Mouse (Mus musculus) liver, embryonic 13.5 days (tissue): ENCODE measurements around the gene Dynlt1c. TPM values are rescaled to one million over a fixed set of nuclear protein-coding genes. Genes with fewer than 3 reads are reported as not detected.
"Not testable (repeated sequence)": the region's sequence is repeated elsewhere in the genome, so short reads cannot be mapped to it uniquely, and the experiment has no call there.

ENCODE experiments used
- ATAC-seq: fragments of 200-750 bp; cut with Nextera tagmentation; 2 replicates; pipeline ENCODE4 v1.8.0; 2017; ENCODE audit warnings: low read depth, mild to moderate bottlenecking, moderate number of reproducible peaks, moderate library complexity
- DNase-seq: peaks from one replicate; pipeline ENCODE4 v3.0.0; 2022
- H3K27ac ChIP-seq: fragments of 300-500 bp; sonication (generic); 2 replicates; pipeline ENCODE4 v1.5.1; 2015; ENCODE audit warnings: moderate library complexity, mild to moderate bottlenecking, inconsistent platforms
- H3K27me3 ChIP-seq: fragments of 300-500 bp; sonication (generic); 2 replicates; pipeline ENCODE4 v1.6.1; 2015; ENCODE audit warnings: mild to moderate bottlenecking, inconsistent platforms
- H3K36me3 ChIP-seq: fragments of 300-500 bp; sonication (generic); 2 replicates; pipeline ENCODE4 v1.6.1; 2015; ENCODE audit warnings: mild to moderate bottlenecking, inconsistent platforms
- H3K4me1 ChIP-seq: fragments of 300-500 bp; sonication (generic); replicated peaks from 2 replicates; pipeline ENCODE4 v1.6.1; 2015; ENCODE audit warnings: inconsistent platforms
- H3K4me2 ChIP-seq: fragments of 300-500 bp; sonication (generic); 2 replicates; pipeline ENCODE4 v1.6.1; 2015; ENCODE audit warnings: inconsistent platforms, mild to moderate bottlenecking, moderate library complexity
- H3K4me3 ChIP-seq: fragments of 300-500 bp; sonication (generic); replicated peaks from 2 replicates; pipeline ENCODE4 v1.5.1; 2015; ENCODE audit warnings: mild to moderate bottlenecking, inconsistent platforms
- H3K9ac ChIP-seq: fragments of 300-500 bp; sonication (generic); 2 replicates; pipeline ENCODE4 v1.6.1; 2015; ENCODE audit warnings: mild to moderate bottlenecking, inconsistent platforms
- H3K9me3 ChIP-seq: fragments of 300-500 bp; sonication (generic); replicated peaks from 2 replicates; pipeline ENCODE4 v1.6.1; 2016; ENCODE audit warnings: inconsistent platforms
- WGBS: fragments of 180-500 bp; shearing (Covaris S2); methylation state at CpG from one replicate; pipeline ENCODE4 v1.1.7; 2015; ENCODE audit not compliant: insufficient replicate concordance; 5-methylcytosine and 5-hydroxymethylcytosine counted together
- polyA plus RNA-seq: library from polyadenylated mRNA; unstranded; fragments of >200 nt; fragmentation: Nextera tagmentation; extraction: Ambion mirVana; gene quantifications from 2 replicates; pipeline ENCODE4 v1.2.1, GENCODE M21; 2015

The Dynlt1c gene
- polyA plus RNA-seq, 1 experiment from 2014 or later, result 6.4 TPM

GRCm38 (mm10) chr17:6640771-6641429, 39.4 kb downstream of the Dynlt1c start:
- WGBS, result 58% methylated on average over 14 of the region's 14 CpGs
- H3K4me1 ChIP-seq, H3K27me3 ChIP-seq, H3K36me3 ChIP-seq, H3K9ac ChIP-seq, H3K4me2 ChIP-seq, DNase-seq, H3K9me3 ChIP-seq, H3K4me3 ChIP-seq, H3K27ac ChIP-seq: not testable (repeated sequence)
- ATAC-seq, result peak; percentile 51

DNA sequence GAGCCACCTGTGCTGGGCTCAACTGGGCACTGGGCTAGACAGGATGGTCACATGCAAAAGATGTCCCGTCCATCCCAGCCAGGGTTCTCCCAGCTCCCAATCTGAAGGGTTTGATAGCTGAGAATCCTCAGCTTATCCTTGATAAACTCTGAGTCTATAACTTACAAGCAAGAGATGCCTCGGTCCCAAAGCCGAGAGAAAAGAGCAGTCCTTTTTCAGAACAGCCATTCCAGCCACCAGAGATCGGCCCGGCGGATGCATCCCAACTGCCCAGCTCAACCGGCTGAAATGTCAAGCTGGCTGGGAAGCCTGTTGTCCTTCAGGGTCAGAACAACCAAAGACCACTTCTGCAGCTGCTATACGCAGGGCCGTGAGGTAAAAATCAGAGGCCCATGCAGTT, 42.7 kb downstream of the Dynlt1c start:
- 69% methylated on average over 7 of the region's 9 CpGs for WGBS
- H3K36me3 ChIP-seq, ATAC-seq, H3K27me3 ChIP-seq, H3K4me1 ChIP-seq, H3K27ac ChIP-seq, H3K9ac ChIP-seq, H3K4me3 ChIP-seq, H3K4me2 ChIP-seq, DNase-seq, H3K9me3 ChIP-seq: not testable (repeated sequence)

DNA sequence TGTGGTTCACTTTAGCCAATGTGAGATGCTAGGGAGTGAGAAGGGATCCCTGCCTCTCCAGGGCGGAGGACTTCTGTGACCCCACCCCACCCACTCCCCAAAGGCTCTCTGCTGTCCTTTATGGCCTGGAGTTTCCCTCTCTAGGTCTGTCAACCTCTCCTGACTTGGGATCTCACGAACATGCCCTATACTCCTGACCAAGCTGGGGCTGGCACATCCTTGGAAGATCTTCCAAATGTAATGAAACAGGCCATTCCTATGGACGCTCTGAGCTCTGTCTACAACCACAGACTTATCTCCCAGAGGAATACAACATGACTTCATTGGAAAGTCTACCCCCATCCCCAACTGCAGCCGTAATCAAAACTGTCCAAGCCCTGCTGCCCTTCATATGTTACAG, 43.2 kb downstream of the Dynlt1c start:
- WGBS, result 73% methylated on average over 4 of the region's 4 CpGs
- not testable (repeated sequence) for H3K4me3 ChIP-seq, H3K27ac ChIP-seq, H3K36me3 ChIP-seq, H3K9me3 ChIP-seq, H3K4me1 ChIP-seq, H3K4me2 ChIP-seq, DNase-seq, H3K9ac ChIP-seq, H3K27me3 ChIP-seq, ATAC-seq

DNA sequence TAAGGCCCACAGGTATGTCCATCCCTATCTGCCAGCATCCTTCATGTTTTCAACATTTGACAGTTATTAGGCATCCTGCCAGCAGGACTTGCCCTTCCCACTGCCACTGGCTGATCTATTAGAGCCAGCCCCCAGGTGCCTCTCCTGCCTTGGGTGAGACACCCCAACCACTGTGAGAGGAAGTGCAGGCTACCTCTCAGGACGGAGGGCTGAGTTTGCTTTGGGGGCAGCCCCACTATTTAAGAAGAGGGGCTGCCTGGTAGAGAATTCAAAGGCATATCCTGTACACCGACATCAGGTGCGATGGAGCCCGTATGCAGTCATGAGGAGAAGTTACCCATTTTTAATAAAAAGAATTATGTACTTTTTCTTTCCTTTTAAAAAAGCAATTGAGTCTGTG, 44.2 kb downstream of the Dynlt1c start:
- DNase-seq, H3K9ac ChIP-seq, H3K4me3 ChIP-seq, H3K4me2 ChIP-seq, H3K9me3 ChIP-seq, H3K36me3 ChIP-seq, H3K4me1 ChIP-seq, ATAC-seq, H3K27me3 ChIP-seq, H3K27ac ChIP-seq: not testable (repeated sequence)
- 62% methylated on average over 4 of the region's 4 CpGs for WGBS

DNA sequence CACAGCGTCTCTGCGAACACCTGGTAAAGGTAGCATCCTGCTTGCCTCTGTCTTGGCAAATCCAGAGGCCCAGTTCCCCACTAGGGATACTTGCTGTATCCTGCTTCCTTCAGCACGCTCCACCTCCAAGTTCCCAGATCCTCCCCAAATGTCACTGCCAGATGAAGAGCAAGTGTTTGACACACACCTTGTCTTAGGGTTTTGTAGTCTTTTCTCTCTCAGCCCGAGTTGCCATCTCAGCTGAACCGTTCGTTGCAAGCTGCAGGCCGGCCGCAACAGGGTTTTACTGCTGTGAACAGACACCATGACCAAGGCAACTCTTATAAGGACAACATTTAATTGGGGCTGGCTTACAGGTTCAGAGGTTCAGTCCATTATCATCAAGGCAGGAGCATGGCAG, 45.4 kb downstream of the Dynlt1c start:
- not testable (repeated sequence) for H3K9me3 ChIP-seq, H3K4me2 ChIP-seq, ATAC-seq, H3K27ac ChIP-seq, DNase-seq, H3K4me1 ChIP-seq, H3K9ac ChIP-seq, H3K4me3 ChIP-seq, H3K27me3 ChIP-seq, H3K36me3 ChIP-seq
- WGBS, result 88% methylated on average over 8 of the region's 8 CpGs

- H3K9ac ChIP-seq, H3K4me3 ChIP-seq, H3K36me3 ChIP-seq, DNase-seq, ATAC-seq, H3K27me3 ChIP-seq, H3K27ac ChIP-seq, H3K4me2 ChIP-seq, H3K9me3 ChIP-seq, H3K4me1 ChIP-seq: not testable (repeated sequence)
- 81% methylated on average over 3 of the region's 3 CpGs for WGBS
These were observed 46.0 kb downstream of the Dynlt1c start for GRCm38 (mm10) chr17:6647452-6647851.

DNA sequence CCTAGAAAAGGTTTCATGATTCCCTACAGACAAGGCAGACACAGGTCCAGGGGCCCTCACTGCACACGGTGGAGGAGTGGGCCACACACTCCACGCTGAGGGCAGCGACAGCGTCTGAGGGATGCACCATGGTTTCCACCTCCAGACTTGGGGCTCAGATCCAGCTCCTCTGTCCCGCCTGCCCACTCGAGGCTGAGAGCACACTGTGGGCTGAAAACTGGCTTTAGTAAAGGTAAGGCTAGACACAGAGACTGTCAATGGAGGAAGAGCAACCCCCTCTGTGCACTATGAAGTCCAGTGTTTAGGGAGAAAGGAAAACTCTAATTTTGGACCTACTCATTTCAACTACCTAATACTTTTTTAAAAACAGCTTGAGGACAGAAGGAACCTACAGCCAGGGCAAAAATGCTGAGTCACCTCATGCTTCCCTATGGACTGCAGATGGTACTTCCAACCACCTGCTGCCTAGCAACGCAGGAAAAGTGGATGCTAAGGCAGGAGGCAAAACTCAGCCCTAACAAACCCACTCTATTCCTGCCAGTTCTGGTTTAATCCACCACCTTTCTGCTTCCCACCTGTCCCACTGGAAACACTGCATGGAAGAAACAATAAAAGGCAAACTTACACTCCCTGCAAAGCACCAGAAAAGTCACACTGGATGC, 49.6 kb downstream of the Dynlt1c start:
- not testable (repeated sequence) for ATAC-seq, H3K9ac ChIP-seq, H3K36me3 ChIP-seq, H3K27me3 ChIP-seq, H3K4me2 ChIP-seq, H3K27ac ChIP-seq, DNase-seq, H3K9me3 ChIP-seq, H3K4me1 ChIP-seq, H3K4me3 ChIP-seq
- WGBS, result 82% methylated on average over 7 of the region's 7 CpGs

DNA sequence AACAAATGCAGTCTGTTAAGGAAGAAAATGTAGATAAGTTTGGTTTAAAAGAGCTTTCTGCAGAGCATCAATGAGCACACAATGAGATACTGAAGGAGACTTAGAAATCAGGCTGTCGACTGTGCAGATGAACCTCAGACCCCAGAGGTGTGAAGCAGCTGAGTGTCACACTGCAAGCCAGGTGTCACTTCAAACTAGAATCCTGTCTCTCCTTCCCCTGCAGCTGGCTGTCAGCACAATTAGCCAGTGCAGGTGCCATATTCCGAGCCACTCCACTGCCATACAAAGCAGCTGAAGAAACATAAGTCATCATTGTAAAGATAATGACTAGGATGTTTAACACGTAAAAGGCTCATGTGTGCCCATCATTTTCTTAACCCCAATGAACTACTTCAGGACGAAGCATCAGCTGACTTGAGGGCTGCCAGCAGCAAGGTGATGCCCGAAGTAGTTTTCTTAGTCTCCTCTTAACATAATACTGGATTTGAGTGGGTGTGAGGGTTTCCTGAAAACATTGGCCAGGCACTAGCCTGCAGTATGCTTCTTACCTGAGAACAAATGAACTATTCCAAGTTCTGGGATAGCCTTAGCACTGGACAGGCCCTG, 52.0 kb downstream of the Dynlt1c start:
- not testable (repeated sequence) for H3K36me3 ChIP-seq, H3K27ac ChIP-seq, H3K4me3 ChIP-seq, H3K9ac ChIP-seq, H3K27me3 ChIP-seq, H3K4me2 ChIP-seq, DNase-seq, ATAC-seq, H3K4me1 ChIP-seq, H3K9me3 ChIP-seq
- 76% methylated on average over 4 of the region's 5 CpGs for WGBS

DNA sequence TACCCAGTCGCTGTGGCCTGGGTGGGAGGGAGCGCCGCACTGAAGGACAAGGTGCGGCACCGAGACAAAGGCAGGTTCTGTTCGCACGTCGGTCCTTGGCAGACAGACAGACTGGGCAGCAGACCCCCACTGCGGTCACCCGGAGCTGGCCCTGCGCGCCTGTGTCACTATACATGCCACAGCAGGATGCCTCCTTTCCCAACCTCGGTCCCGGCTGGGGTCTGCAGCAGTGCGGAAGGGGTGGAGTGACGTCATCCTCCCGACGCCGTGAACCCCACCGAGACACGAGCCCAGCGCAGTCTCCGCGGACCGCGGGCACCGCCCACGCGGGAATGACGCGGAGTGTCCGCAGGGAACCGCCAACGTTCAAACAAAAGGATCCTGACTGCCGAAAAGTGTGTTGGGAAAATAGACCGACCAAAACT, 53.6 kb downstream of the Dynlt1c start:
- peak; percentile 68 for DNase-seq

DNA sequence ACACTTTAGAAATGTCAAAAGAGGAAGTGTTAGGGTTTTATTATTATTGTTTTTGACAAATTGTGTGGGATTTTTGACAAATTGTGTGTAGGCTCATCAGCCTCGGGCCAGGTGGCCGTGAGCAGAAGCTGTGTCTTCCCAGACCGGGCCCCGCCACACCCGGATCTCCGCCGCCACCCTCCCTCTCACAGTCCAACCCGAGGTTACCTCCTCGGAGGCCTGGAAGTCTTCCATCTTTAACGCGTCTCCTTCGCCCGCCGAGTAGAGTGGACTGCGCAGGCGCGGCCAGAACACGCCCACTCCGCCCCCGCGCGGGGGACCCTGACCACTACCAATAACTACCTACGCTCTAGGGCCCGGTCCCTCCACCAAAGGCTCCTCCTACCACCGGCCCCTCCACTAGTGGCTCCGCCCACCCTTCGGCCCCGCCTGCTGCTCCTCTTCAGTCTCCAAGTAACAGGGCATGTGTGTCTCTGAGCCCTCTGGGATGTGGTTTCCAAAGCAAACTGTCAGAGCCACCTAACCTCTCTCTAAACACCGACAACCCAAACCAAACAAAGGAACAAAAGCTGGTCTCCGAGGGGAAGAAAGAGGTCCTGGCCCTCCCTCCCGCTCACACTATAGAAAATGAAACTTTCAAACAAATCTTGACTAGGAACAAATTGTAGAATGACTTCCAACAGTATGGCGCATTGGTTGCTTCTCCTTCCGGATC, 54.3 kb downstream of the Dynlt1c start, which contains the start of gene Dynlt1f:
Gene Dynlt1f, minus strand, starts transcription at position 334 of the 715 bp plus-strand sequence.
- Histone ChIP-seq H3K27ac (peak within 1 kb of the TSS; percentile 39; the same call in 1 of the 2 replicates), H3K4me3 (peak within 1 kb of the TSS; percentile 66), H3K9ac (peak within 1 kb of the TSS; percentile 75), H3K4me2 (peak within 1 kb of the TSS; percentile 81)
- not testable (repeated sequence) for H3K4me1 ChIP-seq, H3K36me3 ChIP-seq, H3K27me3 ChIP-seq, H3K9me3 ChIP-seq
- WGBS, result 4% methylated on average over 24 of the region's 33 CpGs
- ATAC-seq (peak; percentile 94), DNase-seq (peak; percentile 79)

More for the DNA sequence above, 53.6 kb downstream of the Dynlt1c start:
- under 1% methylated on average over 36 of the region's 36 CpGs for WGBS
- H3K4me1 ChIP-seq, H3K27me3 ChIP-seq, H3K36me3 ChIP-seq, H3K9me3 ChIP-seq: not testable (repeated sequence)
- Histone ChIP-seq H3K9ac (peak overlapping the region; percentile 75), H3K4me3 (peak overlapping the region; percentile 66), H3K27ac (peak overlapping the region; percentile 39; the same call in 1 of the 2 replicates), H3K4me2 (peak overlapping the region; percentile 81)
- peak; percentile 67 for ATAC-seq

- not testable (repeated sequence) for H3K27me3 ChIP-seq, H3K36me3 ChIP-seq, ATAC-seq, DNase-seq, H3K4me3 ChIP-seq, H3K9ac ChIP-seq, H3K4me1 ChIP-seq, H3K27ac ChIP-seq, H3K4me2 ChIP-seq, H3K9me3 ChIP-seq
- 84% methylated on average over 1 of the region's 3 CpGs for WGBS
These were observed 55.0 kb downstream of the Dynlt1c start for GRCm38 (mm10) chr17:6656471-6656870.
